Mouse (Mus musculus) CH12.LX (cell line): ENCODE results near the gene Bcorl1. TPM values are rescaled to one million over a fixed set of nuclear protein-coding genes. Genes with fewer than 3 reads are reported as not detected.
A peak's percentile ranks its signal among the peaks of the same experiment; 100 is the strongest.

Experiments used
- DNase-seq: peaks from one replicate; pipeline ENCODE4 v3.0.0-alpha.2; 2013; ENCODE audit errors: extremely low read depth
- H3K27ac ChIP-seq: 2 replicates; pipeline ENCODE4 v1.5.1; 2012; ENCODE audit warnings: low read depth, mild to moderate bottlenecking, control low read depth, moderate library complexity; ENCODE audit not compliant: insufficient read depth
- H3K27me3 ChIP-seq: replicated peaks from 2 replicates; pipeline ENCODE3; 2012; ENCODE audit warnings: inconsistent platforms
- H3K36me3 ChIP-seq, 2 experiments: replicated peaks in 1 of 2; 2 replicates each; pipeline versions ENCODE3 to v1.6.1; 2012; ENCODE audit warnings: inconsistent platforms in 1 of 2, low read length in 1 of 2, mild to moderate bottlenecking in 1 of 2, mixed read lengths in 1 of 2, moderate library complexity in 1 of 2; ENCODE audit not compliant: control insufficient read depth in 1 of 2, insufficient read depth in 1 of 2
- H3K4me1 ChIP-seq, 2 experiments: 2 replicates each; pipeline ENCODE4 v1.6.1; 2012; ENCODE audit warnings: inconsistent platforms in 1 of 2, moderate library complexity in 1 of 2; ENCODE audit not compliant: insufficient read depth in 2 of 2, control insufficient read depth in 1 of 2
- H3K4me2 ChIP-seq: 2 replicates; pipeline ENCODE4 v1.6.1; 2012; ENCODE audit warnings: low read depth, mild to moderate bottlenecking, control low read depth; ENCODE audit not compliant: poor library complexity, insufficient read depth, severe bottlenecking
- H3K4me3 ChIP-seq, 3 experiments: fragments of 150-350 bp in 1 of 3; sonication (generic) in 1 of 3; replicated peaks in 1 of 3; 2 replicates each; pipeline versions ENCODE3 to v1.5.1; 2011 to 2012; ENCODE audit warnings: low read depth in 2 of 3, low read length in 2 of 3, mild to moderate bottlenecking in 2 of 3, moderate library complexity in 2 of 3, control low read depth in 1 of 3, improper control_type of control experiment in 1 of 3, inconsistent platforms in 1 of 3, mixed read lengths in 1 of 3; ENCODE audit not compliant: poor library complexity in 1 of 3
- H3K79me2 ChIP-seq: replicated peaks from 2 replicates; pipeline ENCODE4 v1.6.1; 2012; ENCODE audit warnings: mild to moderate bottlenecking, moderate library complexity; ENCODE audit not compliant: control insufficient read depth, poor library complexity, insufficient read depth, severe bottlenecking; ENCODE audit errors: extremely low read depth
- H3K9ac ChIP-seq: 2 replicates; pipeline ENCODE4 v1.6.1; 2012; ENCODE audit warnings: low read depth, mild to moderate bottlenecking, control low read depth, moderate library complexity; ENCODE audit not compliant: insufficient read depth
- H3K9me3 ChIP-seq: replicated peaks from 2 replicates; pipeline ENCODE3; 2012; ENCODE audit warnings: low read length, inconsistent platforms, mixed read lengths
- CTCF ChIP-seq, 2 experiments: IDR thresholded peaks in 1 of 2; conservative IDR thresholded peaks in 1 of 2; 2 replicates each; pipeline ENCODE4 v1.5.1; 2011 to 2012; ENCODE audit warnings: low read depth in 2 of 2, low read length in 2 of 2, improper control_type of control experiment in 1 of 2, inconsistent platforms in 1 of 2, mild to moderate bottlenecking in 1 of 2, moderate library complexity in 1 of 2
- ELF1 ChIP-seq: IDR thresholded peaks from 2 replicates; pipeline ENCODE4 v1.6.1; 2014; ENCODE audit warnings: low read depth, mild to moderate bottlenecking, inconsistent platforms, low read length, improper control_type of control experiment
- ETS1 ChIP-seq: conservative IDR thresholded peaks from 2 replicates; pipeline ENCODE4 v1.6.1; 2012; ENCODE audit warnings: low read depth, mild to moderate bottlenecking, inconsistent platforms, low read length, improper control_type of control experiment, moderate library complexity
- HCFC1 ChIP-seq: IDR thresholded peaks from 2 replicates; pipeline ENCODE4 v1.6.1; 2012; ENCODE audit warnings: low read depth, mild to moderate bottlenecking, inconsistent platforms, low read length, improper control_type of control experiment
- KAT2A ChIP-seq: IDR thresholded peaks from 2 replicates; pipeline ENCODE4 v1.6.1; 2012; ENCODE audit warnings: low read length, improper control_type of control experiment, inconsistent platforms; ENCODE audit not compliant: insufficient replicate concordance
- MAFK ChIP-seq: IDR thresholded peaks from 2 replicates; pipeline ENCODE4 v1.6.1; 2011; ENCODE audit warnings: low read length, improper control_type of control experiment; ENCODE audit not compliant: insufficient replicate concordance
- MAX ChIP-seq: IDR thresholded peaks from 2 replicates; pipeline ENCODE4 v1.6.1; 2011; ENCODE audit warnings: low read length, improper control_type of control experiment
- MAZ ChIP-seq: IDR thresholded peaks from 2 replicates; pipeline ENCODE4 v1.6.1; 2012; ENCODE audit warnings: low read depth, mild to moderate bottlenecking, inconsistent platforms, low read length, improper control_type of control experiment, moderate library complexity
- MEF2A ChIP-seq: IDR thresholded peaks from 2 replicates; pipeline ENCODE4 v1.6.1; 2014; ENCODE audit warnings: low read depth, mild to moderate bottlenecking, inconsistent platforms, low read length, improper control_type of control experiment, borderline replicate concordance
- MYC ChIP-seq: IDR thresholded peaks from 2 replicates; pipeline ENCODE4 v1.6.1; 2011; ENCODE audit warnings: low read depth, mild to moderate bottlenecking, improper control_type of control experiment, low read length
- POLR2A ChIP-seq: IDR thresholded peaks from 2 replicates; pipeline ENCODE4 v1.6.1; 2011; ENCODE audit warnings: low read depth, mild to moderate bottlenecking, improper control_type of control experiment, low read length
- SMC3 ChIP-seq: IDR thresholded peaks from 2 replicates; pipeline ENCODE4 v1.6.1; 2011; ENCODE audit warnings: low read depth, low read length, improper control_type of control experiment
- TBP ChIP-seq: conservative IDR thresholded peaks from 2 replicates; pipeline ENCODE4 v1.6.1; 2011; ENCODE audit warnings: low read depth, low read length, improper control_type of control experiment
- UBTF ChIP-seq: IDR thresholded peaks from 2 replicates; pipeline ENCODE4 v1.6.1; 2012; ENCODE audit warnings: low read depth, mild to moderate bottlenecking, inconsistent platforms, low read length, improper control_type of control experiment, moderate library complexity
- ZMIZ1 ChIP-seq: IDR thresholded peaks from 2 replicates; pipeline ENCODE4 v1.6.1; 2012; ENCODE audit warnings: low read depth, mild to moderate bottlenecking, inconsistent platforms, low read length, improper control_type of control experiment
- dilution Hi-C: fragments of 300-500 bp; cut with MboI; formaldehyde crosslinking; loops from 2 replicates; pipeline ENCODE4 v1.14.3; 2020; ENCODE audit warnings: low sequenced_read_pairs; ENCODE audit not compliant: extremely low pct_unique_long_range_greater_than_20kb, extremely low pct_ligation_motif_present
- in situ Hi-C: fragments of 300-500 bp; cut with MboI; formaldehyde crosslinking; loops from 3 replicates; pipeline ENCODE4 v1.14.3; 2019; ENCODE audit warnings: low sequenced_read_pairs, low pct_ligation_motif_present, low pct_unique_long_range_greater_than_20kb, mixed read lengths
- polyA plus RNA-seq: library from polyadenylated mRNA; unstranded; fragments of >175 nt; gene quantifications from 2 replicates; pipeline ENCODE4 v1.2.1, GENCODE M21; 2012; ENCODE audit warnings: low read depth; ENCODE audit not compliant: insufficient read length
- total RNA-seq, 2 experiments: library from RNA; depleted of rRNA; stranded (reverse); fragments of 300-350 nt in 1 of 2; fragments of >200 nt in 1 of 2; gene quantifications; 2 replicates each; pipeline ENCODE4 v1.2.3; 2012 to 2014

Bcorl1 gene
- total and polyA plus RNA-seq, 3 experiments = 0.30 to 2.2 (median 1.9) TPM

DNA sequence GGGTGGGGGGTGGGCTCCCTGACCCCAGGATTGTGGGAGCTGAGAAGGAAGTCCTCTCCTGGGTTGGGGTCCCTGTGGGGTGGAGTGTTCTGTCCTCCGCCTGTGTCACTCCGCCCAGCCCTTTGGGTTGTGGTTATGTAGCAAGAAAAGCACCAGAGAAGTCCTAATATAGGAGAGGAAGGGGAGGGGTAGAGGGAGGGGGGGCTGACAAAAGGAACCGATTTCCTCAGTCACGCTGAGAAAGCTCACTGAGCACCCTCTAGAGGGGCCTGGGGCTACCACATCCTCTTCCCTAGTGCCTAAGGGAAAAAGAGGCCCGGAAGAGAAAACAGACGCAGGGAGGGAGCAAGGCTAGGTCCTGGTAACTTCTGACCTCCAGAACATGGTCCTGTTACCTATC lies 88.4 kb downstream of the Bcorl1 start:
- TF ChIP-seq ELF1 = 0 out of 2 replicates have a peak, but pooled peaks have one; percentile 9
- peak; percentile 16; the same call in 1 of the 2 replicates for TF ChIP-seq SMC3
- TF ChIP-seq MAZ = peak; percentile 59; the same call in 1 of the 2 replicates
- TF ChIP-seq ETS1 = 0 out of 2 replicates have a peak, but pooled peaks have one; percentile 18
- TF ChIP-seq CTCF (conservative IDR thresholded peaks at IDR 0.05 in 1 of 2, IDR thresholded peaks at IDR 0.05 in 1 of 2; ENCODE audit: low read depth in 2 of 2, low read length in 2 of 2) = peak in 1 of 2 experiments; percentile 37; a peak in 2 of 4 replicates
- TF ChIP-seq UBTF = no peak
- no peak for TF ChIP-seq ZMIZ1
- no peak for TF ChIP-seq TBP
- TF ChIP-seq HCFC1 = no peak
- no peak for TF ChIP-seq KAT2A
- peak overlapping the region; percentile 22; the same call in 1 of the 2 replicates for H3K4me2 ChIP-seq
- H3K9me3 ChIP-seq = peaks cover 6% of the 10 kb centered on the region
- no peak overlapping the region for H3K27ac ChIP-seq
- peaks cover 3% of the 10 kb centered on the region for H3K79me2 ChIP-seq
- DNase-seq = no peak
- dilution Hi-C loops (no loop called here), in situ Hi-C loops (loop anchor here (10.0 kb wide), 1 partner anchor 105 kb away; no protein-coding TSS in a partner anchor)
- no peak overlapping the region for H3K9ac ChIP-seq
- H3K4me3 ChIP-seq = no peak overlapping the region
- peaks cover 27 to 68% of the 10 kb centered on the region in 2 experiments for H3K4me1 ChIP-seq
- H3K36me3 ChIP-seq = no peaks in the 10 kb centered on the region
- H3K27me3 ChIP-seq = no peaks in the 10 kb centered on the region

DNA sequence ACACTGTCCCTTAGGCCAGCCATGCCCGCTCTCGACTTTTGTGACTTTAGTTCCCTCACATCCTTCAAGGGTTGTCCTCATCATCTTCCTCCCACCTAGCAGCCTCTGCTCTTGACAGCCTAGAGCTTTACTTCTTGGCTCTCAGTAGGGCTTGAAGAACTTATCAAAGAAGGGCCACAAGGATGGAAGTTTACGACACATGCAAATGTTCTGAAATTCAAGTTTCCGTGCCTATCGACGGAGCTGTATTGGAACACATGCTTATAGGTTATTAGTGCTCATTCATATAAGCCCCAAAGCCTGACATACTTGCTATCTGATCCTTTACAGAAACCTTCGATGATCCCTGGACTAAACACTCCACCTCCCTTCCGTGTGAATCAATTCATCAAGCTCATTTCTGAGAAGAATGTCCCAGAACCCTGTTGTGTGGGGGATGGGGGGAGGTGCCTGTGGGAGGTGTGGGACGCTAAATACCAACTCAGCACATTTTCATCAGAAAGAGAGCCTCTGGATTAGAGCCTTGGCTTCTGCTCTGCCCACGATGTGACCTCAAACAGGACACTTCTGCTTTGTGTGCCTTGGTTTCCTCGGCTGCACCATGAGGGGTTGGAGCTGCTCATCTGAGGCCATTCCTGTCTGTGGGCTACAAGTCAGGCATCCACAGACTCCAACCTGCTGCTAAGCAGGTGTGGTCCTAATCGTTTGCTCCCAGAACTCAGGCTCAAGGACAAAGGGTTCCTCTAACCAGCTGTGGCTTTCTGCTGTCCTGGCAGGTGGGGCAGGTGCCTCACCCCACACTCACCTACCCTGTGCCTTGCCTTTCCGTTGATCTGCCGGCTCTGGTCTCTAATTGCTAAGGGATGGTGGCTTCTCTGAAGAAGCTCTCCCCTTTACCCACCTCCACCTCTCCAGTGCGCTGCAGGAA lies 91.7 kb downstream of the Bcorl1 start:
- Histone ChIP-seq H3K27ac (peak overlapping the region; percentile 72), H3K4me1 (peaks cover 34 to 69% of the 10 kb centered on the region in 2 experiments)

More for the DNA sequence above, 91.7 kb downstream of the Bcorl1 start:
- Histone ChIP-seq H3K4me3 (peak overlapping the region; percentile 28 to 42 (median 33)), H3K4me2 (peak overlapping the region; percentile 23), H3K9ac (peak overlapping the region; percentile 36), H3K36me3 (no peaks in the 10 kb centered on the region), H3K79me2 (no peaks in the 10 kb centered on the region; the same call in 1 of the 2 replicates), H3K27me3 (no peaks in the 10 kb centered on the region), H3K9me3 (no peaks in the 10 kb centered on the region)
- in situ Hi-C loops = no loop called here
- no peak for DNase-seq
- peak; percentile 51; the same call in 1 of the 2 replicates for TF ChIP-seq MAX
- TF ChIP-seq MEF2A = no peak
- peak; percentile 71 for TF ChIP-seq MAFK
- 0 out of 2 replicates have a peak, but pooled peaks have one; percentile 1 for TF ChIP-seq POLR2A
- peak; percentile 57; the same call in 1 of the 2 replicates for TF ChIP-seq MYC
- dilution Hi-C loops = no loop called here
